ENCODE assay signal across 9 mouse cellular contexts in genomic region chrX:103821195-103821831, GRCm38 (mm10). TPM values are rescaled to one million over a fixed set of nuclear protein-coding genes. Genes with fewer than 3 reads are reported as not detected.
DNase-seq lines count a peak whose midpoint lies in the region; ATAC-seq and TF ChIP-seq lines count a peak whose summit lies in the region.
"Had no signal": no experiment of that assay in that cellular context is flagged by ENCODE, and none has a peak within 500 bp of the region (broad histone marks: within the 10 kb centered on the region; RNA-seq: fewer than 3 reads in every experiment).

No protein-coding gene starts in this region.

- H3K9ac ChIP-seq in heart, adult 2 months (ENCODE audit: low read depth, low read length): peak overlapping the region; percentile 85
- H3K9ac ChIP-seq in embryonic facial prominence, embryonic 11.5 days (replicated peaks; ENCODE audit: low read length): peak overlapping the region; percentile 50
- peak overlapping the region; percentile 47 for H3K9ac ChIP-seq in intestine, embryonic 15.5 days

- intact Hi-C loops in heart, adult 2 months (cut with DNase I): no loop called here
- intact Hi-C loops in heart, postnatal 10 days (cut with DNase I): loop anchor here (2.0 to 10.0 kb wide), 3 partner anchors 79 to 197 kb away; no protein-coding TSS in a partner anchor

- no peaks in the 10 kb centered on the region for H3K79me2 ChIP-seq in heart, adult 2 months (replicated peaks; ENCODE audit: control insufficient read depth, insufficient read depth, low read length)

- peak overlapping the region; percentile 83 for H3K27ac ChIP-seq in heart, adult 2 months
- no peak overlapping the region for H3K27ac ChIP-seq in embryonic facial prominence, embryonic 11.5 days (replicated peaks; ENCODE audit: low read depth, low read length)
- H3K27ac ChIP-seq in intestine, embryonic 15.5 days: no peak overlapping the region
- H3K27ac ChIP-seq: macrophage had no signal

- no peaks in the 10 kb centered on the region; the same call in 1 of the 2 replicates for H3K4me1 ChIP-seq in heart, adult 2 months (ENCODE audit: control insufficient read depth, insufficient read depth, low read length)
- peaks cover 23% of the 10 kb centered on the region for H3K4me1 ChIP-seq in E14TG2a.4 (replicated peaks; ENCODE audit: low read depth, low read length)
- no peaks in the 10 kb centered on the region for H3K4me1 ChIP-seq in embryonic facial prominence, embryonic 11.5 days (ENCODE audit: control insufficient read depth, insufficient read depth, low read length)
- no peaks in the 10 kb centered on the region for H3K4me1 ChIP-seq in intestine, embryonic 15.5 days (replicated peaks)

- no peak for TF ChIP-seq POLR2A in heart, adult 2 months (IDR thresholded peaks at IDR 0.05; ENCODE audit: insufficient read depth, low read depth, low read length)

- H3K4me2 ChIP-seq in embryonic facial prominence, embryonic 11.5 days (ENCODE audit: low read depth, low read length): peak overlapping the region; percentile 76
- H3K4me2 ChIP-seq in intestine, embryonic 15.5 days (replicated peaks): peak overlapping the region; percentile 94

- no peak for TF ChIP-seq EP300 in heart, adult 2 months (IDR thresholded peaks at IDR 0.05; ENCODE audit: insufficient read depth, low read depth, low read length)

- TF ChIP-seq CTCF in heart, adult 2 months (IDR thresholded peaks at IDR 0.05): no peak
- no peak for TF ChIP-seq CTCF in E14TG2a.4 (conservative IDR thresholded peaks at IDR 0.05; ENCODE audit: low read length)

- WGBS in heart, adult 2 months: 24% methylated on average over 37 of the region's 37 CpGs
- 17% methylated on average over 30 of the region's 37 CpGs for whole genome bisulfite sequencing in embryonic facial prominence, embryonic 11.5 days
- WGBS in intestine, embryonic 15.5 days: 25% methylated on average over 37 of the region's 37 CpGs

- no peaks in the 10 kb centered on the region for H3K36me3 ChIP-seq in heart, adult 2 months (ENCODE audit: control insufficient read depth, insufficient read depth, low read length)
- no peaks in the 10 kb centered on the region for H3K36me3 ChIP-seq in E14TG2a.4 (ENCODE audit: insufficient read depth, low read length)
- H3K36me3 ChIP-seq in embryonic facial prominence, embryonic 11.5 days (replicated peaks; ENCODE audit: control insufficient read depth, insufficient read depth, low read depth, low read length): no peaks in the 10 kb centered on the region
- no peaks in the 10 kb centered on the region for H3K36me3 ChIP-seq in intestine, embryonic 15.5 days

- peak; percentile 4 to 25 for DNase-seq in heart, adult 2 months
- DNase-seq in heart, postnatal 10 days: no peak
- no peak for DNase-seq in embryonic facial prominence, embryonic 11.5 days (ENCODE audit: low spot score)
- peak; percentile 17 to 36 for DNase-seq in lung, postnatal 4 days
- DNase-seq in yolk sac, embryonic 10.5 days (ENCODE audit: low spot score): peak; percentile 4

- ATAC-seq in embryonic facial prominence, embryonic 11.5 days (replicated peaks; ENCODE audit: insufficient number of reproducible peaks, low FRiP score, low TSS enrichment, low read depth): peak; percentile 55
- ATAC-seq in intestine, embryonic 15.5 days: peak; percentile 60
- no peak for ATAC-seq in monocyte, adult 5-6 weeks (replicated peaks; ENCODE audit: insufficient number of reproducible peaks, low FRiP score, low TSS enrichment, poor library complexity, severe bottlenecking)

- H3K9me3 ChIP-seq in E14TG2a.4 (ENCODE audit: low read length): peaks cover 4% of the 10 kb centered on the region; the same call in 1 of the 2 replicates
- no peaks in the 10 kb centered on the region for H3K9me3 ChIP-seq in embryonic facial prominence, embryonic 11.5 days (replicated peaks; ENCODE audit: control insufficient read depth, low read length)
- no peaks in the 10 kb centered on the region for H3K9me3 ChIP-seq in intestine, embryonic 15.5 days

- peak overlapping the region; percentile 59 for H3K4me3 ChIP-seq in heart, adult 2 months
- peak overlapping the region; percentile 68 for H3K4me3 ChIP-seq in E14TG2a.4 (replicated peaks; ENCODE audit: low read length)
- peak overlapping the region; percentile 47 for H3K4me3 ChIP-seq in embryonic facial prominence, embryonic 11.5 days (ENCODE audit: low read depth, low read length)
- H3K4me3 ChIP-seq in intestine, embryonic 15.5 days (replicated peaks): peak overlapping the region; percentile 51

- H3K27me3 ChIP-seq in heart, adult 2 months (ENCODE audit: control insufficient read depth, insufficient read depth, low read length): no peaks in the 10 kb centered on the region
- H3K27me3 ChIP-seq in E14TG2a.4 (ENCODE audit: insufficient read depth, low read length): peaks cover 67% of the 10 kb centered on the region
- peaks cover 5% of the 10 kb centered on the region for H3K27me3 ChIP-seq in embryonic facial prominence, embryonic 11.5 days (ENCODE audit: control insufficient read depth, insufficient read depth, low read length)
- H3K27me3 ChIP-seq in intestine, embryonic 15.5 days (replicated peaks): peaks cover 12% of the 10 kb centered on the region

RNA-seq across cellular contexts. Expression of gene Slc16a2, which starts 0.5 kb away (rescaled TPM):
- 1 to 10 TPM; 7.3 to 7.8 TPM for total RNA-seq in heart, adult 2 months (2021)
- polyA plus RNA-seq in heart, adult 2 months (2012; rRNA removed): 12.8 and 18.5 TPM in 2 replicates
- 10 to 100 TPM; 19.2 to 19.8 TPM for total RNA-seq in heart, postnatal 10 days (2021)
- polyA plus RNA-seq in embryonic facial prominence, embryonic 11.5 days (2014; fragmentation: Nextera tagmentation; extraction: Ambion mirVana): 11.4 and 11.9 TPM in 2 replicates
- polyA plus RNA-seq in intestine, embryonic 15.5 days (2015; fragmentation: Nextera tagmentation; extraction: Ambion mirVana): 6.9 and 7.1 TPM in 2 replicates
- total RNA-seq in monocyte, adult 5-6 weeks (2017): 0.29 TPM in 1 of 3 replicates, not detected in the others
- polyA plus RNA-seq: macrophage had no signal

Comparison
In these comparisons a context has a peak if more than half of its experiments do, and no peak if none do; other contexts are left out.
1. DNase-seq: peak in heart, adult 2 months (2 of 2), lung, postnatal 4 days (2 of 2) and yolk sac, embryonic 10.5 days (single experiment); none in heart, postnatal 10 days (0 of 2) and embryonic facial prominence, embryonic 11.5 days (single experiment).
2. Peak in every context shown above with its lines, with median percentiles within 50 percentile points of each other: H3K4me3 ChIP-seq and H3K9ac ChIP-seq.